Mouse (Mus musculus) intestine, embryonic 14.5 days (tissue): ENCODE data around the gene Syt13. TPM values are rescaled to one million over a fixed set of nuclear protein-coding genes. Genes with fewer than 3 reads are reported as not detected.

ENCODE experiments used
- ATAC-seq: fragments of 200-750 bp; cut with Nextera tagmentation; replicated peaks from 2 replicates; pipeline ENCODE4 v1.8.0; 2017; ENCODE audit warnings: low read depth, moderate number of reproducible peaks, moderate TSS enrichment, moderate library complexity; ENCODE audit not compliant: low FRiP score, low TSS enrichment
- DNase-seq: peaks from one replicate; pipeline ENCODE4 v3.0.0-alpha.2; 2018; ENCODE audit warnings: low spot score
- H3K27ac ChIP-seq: fragments of 300-500 bp; sonication (generic); 2 replicates; pipeline ENCODE4 v1.5.1; 2014; ENCODE audit warnings: low read depth, mild to moderate bottlenecking, control low read depth
- H3K27me3 ChIP-seq: fragments of 300-500 bp; sonication (generic); replicated peaks from 2 replicates; pipeline ENCODE4 v1.6.1; 2014; ENCODE audit warnings: low read length, control low read depth; ENCODE audit not compliant: control insufficient read depth, insufficient read depth
- H3K36me3 ChIP-seq: fragments of 300-500 bp; sonication (generic); 2 replicates; pipeline ENCODE4 v1.6.1; 2014; ENCODE audit warnings: low read length, control low read depth; ENCODE audit not compliant: control insufficient read depth, insufficient read depth
- H3K4me1 ChIP-seq: fragments of 300-500 bp; sonication (generic); replicated peaks from 2 replicates; pipeline ENCODE4 v1.6.1; 2014; ENCODE audit warnings: low read length, control low read depth, mixed read lengths; ENCODE audit not compliant: control insufficient read depth, insufficient read depth
- H3K4me2 ChIP-seq: fragments of 300-500 bp; sonication (generic); 2 replicates; pipeline ENCODE4 v1.6.1; 2014; ENCODE audit warnings: low read length
- H3K4me3 ChIP-seq: fragments of 300-500 bp; sonication (generic); 2 replicates; pipeline ENCODE4 v1.5.1; 2014; ENCODE audit warnings: low read depth, low read length, control low read depth, mixed read lengths
- H3K9ac ChIP-seq: fragments of 300-500 bp; sonication (generic); 2 replicates; pipeline ENCODE4 v1.6.1; 2014; ENCODE audit warnings: mild to moderate bottlenecking, low read length
- H3K9me3 ChIP-seq: fragments of 300-500 bp; sonication (generic); 2 replicates; pipeline ENCODE4 v1.6.1; 2016; ENCODE audit warnings: low read length, control low read depth; ENCODE audit not compliant: control insufficient read depth
- WGBS: fragments of 180-500 bp; shearing (Covaris S2); extraction: QIAGEN DNeasy Blood & Tissue Kit; methylation state at CpG from one replicate; pipeline ENCODE4 v1.1.7; 2014; 5-methylcytosine and 5-hydroxymethylcytosine counted together
- polyA plus RNA-seq: library from polyadenylated mRNA; unstranded; fragments of >200 nt; fragmentation: Nextera tagmentation; extraction: Ambion mirVana; gene quantifications from 2 replicates; pipeline ENCODE4 v1.2.1, GENCODE M21; 2014

Syt13 gene
- polyA plus RNA-seq, 1 experiment from 2014 or later: 7.7 TPM

GRCm38 (mm10) chr2:92947981-92948698 is 33.2 kb downstream of the Syt13 start:
- no peak for DNase-seq
- Histone ChIP-seq H3K4me1 (0 out of 2 replicates have a peak, but pooled peaks cover 8% of the 10 kb centered on the region), H3K9ac (no peak overlapping the region), H3K9me3 (no peaks in the 10 kb centered on the region), H3K27me3 (no peaks in the 10 kb centered on the region), H3K36me3 (no peaks in the 10 kb centered on the region), H3K27ac (no peak overlapping the region), H3K4me2 (no peak overlapping the region), H3K4me3 (no peak overlapping the region)
- 6% methylated on average over 12 of the region's 12 CpGs for WGBS
- ATAC-seq: 0 out of 2 replicates have a peak, but pooled peaks have one; percentile 49

DNA sequence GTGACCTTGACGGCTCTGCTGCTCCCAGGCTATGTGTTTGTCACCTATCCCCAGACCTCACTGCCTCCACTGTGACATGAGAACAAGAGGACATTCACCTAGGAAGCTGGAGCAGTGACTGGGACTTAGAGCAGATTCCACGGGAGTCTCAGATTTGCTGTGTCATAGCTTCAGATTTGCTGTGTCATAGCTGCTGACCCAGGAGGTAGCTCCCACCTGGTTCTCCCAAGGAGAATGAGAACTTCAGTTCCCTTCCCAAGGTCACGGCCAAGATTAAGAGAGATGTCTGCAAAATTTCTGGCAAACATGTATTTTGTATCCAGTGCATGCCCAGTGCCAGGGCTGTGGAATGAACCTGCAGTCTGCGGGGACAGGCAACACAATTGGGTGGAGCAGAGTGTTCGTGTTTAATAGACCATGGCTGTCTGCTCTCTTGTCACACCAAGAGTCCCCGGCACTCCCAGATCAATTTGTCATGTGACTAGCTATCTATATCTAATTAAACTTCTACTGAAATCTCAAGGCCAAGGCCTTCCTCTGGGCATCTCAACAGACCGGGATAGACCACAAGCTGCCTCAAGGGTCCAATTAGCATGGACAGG is 33.9 kb downstream of the Syt13 start:
- Histone ChIP-seq H3K9me3 (no peaks in the 10 kb centered on the region), H3K27me3 (no peaks in the 10 kb centered on the region), H3K9ac (no peak overlapping the region), H3K27ac (no peak overlapping the region), H3K4me3 (no peak overlapping the region), H3K4me1 (0 out of 2 replicates have a peak, but pooled peaks cover 8% of the 10 kb centered on the region), H3K4me2 (no peak overlapping the region), H3K36me3 (no peaks in the 10 kb centered on the region)
- whole genome bisulfite sequencing: 53% methylated on average over 7 of the region's 7 CpGs
- no peak for ATAC-seq
- no peak for DNase-seq

GRCm38 (mm10) chr2:92949518-92949917 is 34.6 kb downstream of the Syt13 start:
- Histone ChIP-seq H3K27me3 (no peaks in the 10 kb centered on the region), H3K9me3 (no peaks in the 10 kb centered on the region), H3K27ac (no peak overlapping the region), H3K4me2 (no peak overlapping the region), H3K9ac (no peak overlapping the region), H3K36me3 (no peaks in the 10 kb centered on the region), H3K4me3 (no peak overlapping the region), H3K4me1 (0 out of 2 replicates have a peak, but pooled peaks cover 8% of the 10 kb centered on the region)
- WGBS: 33% methylated on average over 1 of the region's 1 CpGs
- no peak for ATAC-seq
- DNase-seq: no peak

DNA sequence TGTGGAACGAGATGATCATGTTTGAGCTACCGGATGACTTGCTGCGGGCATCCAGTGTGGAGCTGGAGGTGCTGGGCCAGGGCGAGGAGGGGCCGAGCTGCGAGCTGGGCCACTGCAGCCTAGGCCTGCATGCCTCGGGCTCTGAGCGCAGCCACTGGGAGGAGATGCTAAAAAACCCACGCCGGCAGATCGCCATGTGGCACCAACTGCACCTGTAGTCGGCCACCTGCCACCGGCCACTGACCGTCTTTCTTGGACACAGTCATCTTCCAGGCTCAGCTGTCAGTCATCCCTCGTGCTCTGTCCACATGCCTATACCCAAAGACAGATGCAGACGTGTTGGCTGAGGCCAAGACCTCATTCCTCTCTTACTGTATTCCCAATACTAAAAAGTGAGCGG is 38.6 kb downstream of the Syt13 start:
- no peak overlapping the region for H3K9ac ChIP-seq
- 90% methylated on average over 17 of the region's 17 CpGs for WGBS
- H3K9me3 ChIP-seq: no peaks in the 10 kb centered on the region
- H3K4me2 ChIP-seq: no peak overlapping the region
- H3K4me3 ChIP-seq: no peak overlapping the region
- H3K27me3 ChIP-seq: no peaks in the 10 kb centered on the region
- H3K36me3 ChIP-seq: no peaks in the 10 kb centered on the region
- ATAC-seq (no peak), DNase-seq (no peak)
- H3K27ac ChIP-seq: no peak overlapping the region
- 0 out of 2 replicates have a peak, but pooled peaks cover 2% of the 10 kb centered on the region for H3K4me1 ChIP-seq

DNA sequence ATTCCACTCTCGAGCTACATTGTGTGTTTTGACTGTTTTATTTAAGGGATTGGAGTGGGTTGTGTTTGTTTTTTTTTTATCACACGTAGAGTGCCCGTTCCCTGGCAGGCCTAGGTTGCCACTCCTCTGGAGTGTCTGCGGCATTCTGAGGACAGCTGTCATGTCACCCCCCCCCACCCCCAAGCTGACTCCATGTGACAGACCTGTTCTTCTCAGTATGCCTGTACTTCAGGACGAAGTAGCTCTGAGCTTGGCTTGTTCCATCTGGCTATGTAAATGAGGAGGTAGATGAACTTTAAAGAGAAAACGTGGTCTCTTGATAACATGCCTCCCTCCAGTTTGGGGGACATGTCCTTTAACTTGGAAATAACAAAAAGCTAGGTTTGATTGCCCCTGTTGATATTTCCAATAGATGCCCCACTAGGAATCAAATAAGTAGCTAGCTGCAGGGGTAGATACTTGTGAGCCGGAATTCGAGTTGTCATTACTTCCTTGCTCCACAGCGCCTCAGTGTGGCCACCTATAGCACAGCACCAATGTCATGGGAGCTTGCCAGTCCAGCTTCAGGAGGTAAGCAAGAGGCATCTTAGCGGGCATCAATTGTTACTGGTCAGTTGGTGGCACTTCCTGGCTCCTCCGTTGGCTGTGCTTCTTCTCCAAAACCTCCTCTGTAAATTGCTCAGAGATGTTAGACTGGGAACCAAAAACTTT is 39.7 kb downstream of the Syt13 start:
- DNase-seq (peak; percentile 78), ATAC-seq (no peak)
- no peaks in the 10 kb centered on the region for H3K9me3 ChIP-seq
- H3K4me2 ChIP-seq: no peak overlapping the region
- 51% methylated on average over 11 of the region's 11 CpGs for WGBS
- H3K27ac ChIP-seq: no peak overlapping the region
- no peaks in the 10 kb centered on the region for H3K36me3 ChIP-seq
- H3K9ac ChIP-seq: no peak overlapping the region
- H3K27me3 ChIP-seq: no peaks in the 10 kb centered on the region
- no peaks in the 10 kb centered on the region for H3K4me1 ChIP-seq
- H3K4me3 ChIP-seq: no peak overlapping the region

GRCm38 (mm10) chr2:92956943-92957342 is 42.0 kb downstream of the Syt13 start:
- no peaks in the 10 kb centered on the region for H3K4me1 ChIP-seq
- WGBS: 80% methylated on average over 2 of the region's 2 CpGs
- no peak for DNase-seq
- no peak overlapping the region for H3K9ac ChIP-seq
- H3K9me3 ChIP-seq: no peaks in the 10 kb centered on the region
- H3K4me3 ChIP-seq: no peak overlapping the region
- no peak for ATAC-seq
- H3K4me2 ChIP-seq: no peak overlapping the region
- no peaks in the 10 kb centered on the region for H3K36me3 ChIP-seq
- no peaks in the 10 kb centered on the region for H3K27me3 ChIP-seq
- H3K27ac ChIP-seq: no peak overlapping the region

GRCm38 (mm10) chr2:92958640-92959039 is 43.7 kb downstream of the Syt13 start:
- Histone ChIP-seq H3K9me3 (no peaks in the 10 kb centered on the region), H3K36me3 (no peaks in the 10 kb centered on the region), H3K9ac (no peak overlapping the region), H3K4me1 (no peaks in the 10 kb centered on the region), H3K4me3 (no peak overlapping the region), H3K27ac (no peak overlapping the region), H3K27me3 (no peaks in the 10 kb centered on the region), H3K4me2 (no peak overlapping the region)
- no peak for ATAC-seq
- no peak for DNase-seq
- 79% methylated on average over 4 of the region's 4 CpGs for WGBS

GRCm38 (mm10) chr2:92964345-92964744 is 49.4 kb downstream of the Syt13 start:
- Histone ChIP-seq H3K36me3 (0 out of 2 replicates have a peak, but pooled peaks cover 9% of the 10 kb centered on the region), H3K4me1 (peaks cover 8% of the 10 kb centered on the region; the same call in 1 of the 2 replicates), H3K9me3 (no peaks in the 10 kb centered on the region), H3K4me3 (no peak overlapping the region), H3K4me2 (no peak overlapping the region), H3K27me3 (no peaks in the 10 kb centered on the region), H3K27ac (no peak overlapping the region), H3K9ac (no peak overlapping the region)
- DNase-seq: no peak
- ATAC-seq: no peak
- WGBS: 92% methylated on average over 1 of the region's 1 CpGs
